Mouse (Mus musculus): ENCODE data around the gene Tmed4. TPM values are rescaled to one million over a fixed set of nuclear protein-coding genes. Genes with fewer than 3 reads are reported as not detected.

The Tmed4 gene
- total RNA-seq (2022), result 100 to 1,000 TPM in 2 of 4 experiments, 10 to 100 TPM in 2; 96.3 to 107 (median 101) TPM

GRCm38 (mm10) chr11:6274387-6275093, at the start of gene Tmed4:
TSS of gene Tmed4 (minus strand) at chr11:6274870.
- peak; percentile 95 to 98 for DNase-seq (ENCODE audit: low spot score in 2 of 2)

- no peak for DNase-seq (ENCODE audit: low spot score in 2 of 2)
These were observed 48.7 kb upstream of the Tmed4 start for GRCm38 (mm10) chr11:6323348-6323747.

- DNase-seq (ENCODE audit: low spot score in 2 of 2), result no peak
These were observed 47.4 kb upstream of the Tmed4 start for GRCm38 (mm10) chr11:6322086-6322485.

- no peak for DNase-seq (ENCODE audit: low spot score in 2 of 2)
These were observed 44.7 kb upstream of the Tmed4 start for GRCm38 (mm10) chr11:6319374-6319773.

GRCm38 (mm10) chr11:6318559-6318958, 43.9 kb upstream of the Tmed4 start:
- no peak for DNase-seq (ENCODE audit: low spot score in 2 of 2)

GRCm38 (mm10) chr11:6316821-6317220, 42.2 kb upstream of the Tmed4 start:
- DNase-seq (ENCODE audit: low spot score in 2 of 2), result no peak

- DNase-seq (ENCODE audit: low spot score in 2 of 2), result no peak
These were observed 39.3 kb upstream of the Tmed4 start for GRCm38 (mm10) chr11:6313874-6314406.

- no peak for DNase-seq (ENCODE audit: low spot score in 2 of 2)
These were observed 33.5 kb upstream of the Tmed4 start for GRCm38 (mm10) chr11:6308181-6308580.

- no peak for DNase-seq (ENCODE audit: low spot score in 2 of 2)
These were observed 31.3 kb upstream of the Tmed4 start for GRCm38 (mm10) chr11:6305943-6306430.

- DNase-seq (ENCODE audit: low spot score in 2 of 2), result no peak
These were observed 28.1 kb upstream of the Tmed4 start for GRCm38 (mm10) chr11:6302793-6303192.

- no peak for DNase-seq (ENCODE audit: low spot score in 2 of 2)
These were observed 24.8 kb upstream of the Tmed4 start for GRCm38 (mm10) chr11:6299435-6299834.

- DNase-seq (ENCODE audit: low spot score in 2 of 2), result no peak
These were observed 21.4 kb upstream of the Tmed4 start for GRCm38 (mm10) chr11:6296077-6296476.

GRCm38 (mm10) chr11:6294632-6295031, 20.0 kb upstream of the Tmed4 start:
- no peak for DNase-seq (ENCODE audit: low spot score in 2 of 2)

GRCm38 (mm10) chr11:6293601-6294000, 18.9 kb upstream of the Tmed4 start:
- no peak for DNase-seq (ENCODE audit: low spot score in 2 of 2)

- DNase-seq (ENCODE audit: low spot score in 2 of 2), result no peak
These were observed 18.3 kb upstream of the Tmed4 start for GRCm38 (mm10) chr11:6292988-6293349.

- DNase-seq (ENCODE audit: low spot score in 2 of 2), result peak; percentile 72 to 81
These were observed 17.7 kb upstream of the Tmed4 start for GRCm38 (mm10) chr11:6292116-6292987.

GRCm38 (mm10) chr11:6291401-6292115, 16.9 kb upstream of the Tmed4 start, which contains the start of gene Ogdh:
TSS of gene Ogdh (plus strand) at chr11:6291633.
- peak; percentile 97 to 99 for DNase-seq (ENCODE audit: low spot score in 2 of 2)

- DNase-seq (ENCODE audit: low spot score in 2 of 2), result no peak
These were observed 16.2 kb upstream of the Tmed4 start for GRCm38 (mm10) chr11:6290883-6291282.

GRCm38 (mm10) chr11:6290138-6290537, 15.5 kb upstream of the Tmed4 start:
- DNase-seq (ENCODE audit: low spot score in 2 of 2), result no peak

GRCm38 (mm10) chr11:6282940-6283339, 8.3 kb upstream of the Tmed4 start:
- DNase-seq (ENCODE audit: low spot score in 2 of 2), result no peak

GRCm38 (mm10) chr11:6276466-6276865, 1.8 kb upstream of the Tmed4 start:
- no peak for DNase-seq (ENCODE audit: low spot score in 2 of 2)

Data from layer of hippocampus, adult 8-10 months (tissue).